Mouse (Mus musculus): ENCODE data around the gene Rpgrip1.

GRCm38 (mm10) chr14:52104677-52105285, 5.7 kb upstream of the Rpgrip1 start:
- TF ChIP-seq POLR2A (IDR thresholded peaks at IDR 0.05; ENCODE audit: extremely low read depth, insufficient read depth, low read length), result no peak
- no peak for TF ChIP-seq CTCF (IDR thresholded peaks at IDR 0.05; ENCODE audit: extremely low read depth, insufficient read depth, low read length)
